Mouse (Mus musculus) CH12.LX (cell line): ENCODE measurements around the gene Nkx2-3.

Source experiments
- CTCF ChIP-seq, 2 experiments: IDR thresholded peaks in 1 of 2; conservative IDR thresholded peaks in 1 of 2; 2 replicates each; pipeline ENCODE4 v1.5.1; 2011 to 2012; ENCODE audit warnings: low read depth in 2 of 2, low read length in 2 of 2, improper control_type of control experiment in 1 of 2, inconsistent platforms in 1 of 2, mild to moderate bottlenecking in 1 of 2, moderate library complexity in 1 of 2
- EP300 ChIP-seq: IDR thresholded peaks from 2 replicates; pipeline ENCODE4 v1.6.1; 2011; ENCODE audit warnings: low read length, improper control_type of control experiment
- HCFC1 ChIP-seq: IDR thresholded peaks from 2 replicates; pipeline ENCODE4 v1.6.1; 2012; ENCODE audit warnings: low read depth, mild to moderate bottlenecking, inconsistent platforms, low read length, improper control_type of control experiment
- IRF4 ChIP-seq: IDR thresholded peaks from 2 replicates; pipeline ENCODE4 v1.6.1; 2014; ENCODE audit warnings: low read depth, mild to moderate bottlenecking, inconsistent platforms, low read length, improper control_type of control experiment
- NELFE ChIP-seq: IDR thresholded peaks from 2 replicates; pipeline ENCODE4 v1.6.1; 2011; ENCODE audit warnings: low read depth, low read length, improper control_type of control experiment
- POLR2A ChIP-seq: IDR thresholded peaks from 2 replicates; pipeline ENCODE4 v1.6.1; 2011; ENCODE audit warnings: low read depth, mild to moderate bottlenecking, improper control_type of control experiment, low read length
- POLR2AphosphoS2 ChIP-seq: IDR thresholded peaks from 2 replicates; pipeline ENCODE4 v1.6.1; 2011; ENCODE audit warnings: low read depth, low read length, improper control_type of control experiment
- RAD21 ChIP-seq: IDR thresholded peaks from 2 replicates; pipeline ENCODE4 v1.6.1; 2011; ENCODE audit warnings: low read depth, mild to moderate bottlenecking, low read length, improper control_type of control experiment, moderate library complexity

DNA sequence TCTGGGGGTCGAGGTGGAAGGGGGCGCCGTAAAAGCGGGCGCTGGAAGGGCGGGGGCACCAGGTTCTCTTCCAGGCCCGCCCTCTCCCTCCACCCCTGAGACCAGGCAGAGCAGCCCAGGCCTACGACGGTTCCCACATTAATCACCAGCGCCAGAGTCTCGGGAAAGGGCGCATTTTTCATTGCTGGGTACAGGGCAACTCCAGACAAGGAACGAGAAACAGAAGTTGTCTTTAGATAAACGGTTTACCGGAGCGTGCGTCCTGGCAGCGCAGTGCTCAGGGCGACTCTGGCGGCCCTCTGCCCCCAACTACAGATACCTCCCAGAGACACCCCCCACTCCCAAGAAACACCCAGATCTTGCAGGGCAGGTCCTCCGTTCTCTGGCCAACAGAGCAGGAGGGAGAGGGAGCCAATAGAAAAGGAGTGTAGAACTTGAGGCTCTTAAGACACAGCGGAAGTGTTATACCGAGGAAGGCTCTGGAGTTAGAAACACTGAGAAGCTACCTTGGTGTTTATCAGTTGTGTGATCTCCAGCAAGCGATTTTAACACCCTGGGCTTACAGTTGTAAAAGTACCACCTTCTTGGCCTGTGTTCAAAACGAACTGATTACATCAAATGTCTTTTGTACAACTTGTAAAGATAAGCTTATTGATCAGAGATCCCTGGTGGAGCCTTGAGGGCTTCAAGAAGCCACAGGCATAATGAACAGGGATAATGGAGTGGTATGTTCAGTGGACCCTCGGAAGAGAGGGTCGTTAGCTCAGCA, 12.2 kb upstream of the Nkx2-3 start:
- TF ChIP-seq RAD21 (no peak), POLR2A (no peak), CTCF (conservative IDR thresholded peaks at IDR 0.05 in 1 of 2, IDR thresholded peaks at IDR 0.05 in 1 of 2; ENCODE audit: low read depth in 2 of 2, low read length in 2 of 2) (no peak), POLR2AphosphoS2 (no peak), NELFE (no peak), EP300 (no peak), HCFC1 (no peak), IRF4 (no peak)
